Mouse (Mus musculus) myocyte (in vitro differentiated cells): Measurements from ENCODE around the gene Nr1h4.

Experiments
- E2F4 ChIP-seq: IDR thresholded peaks from one replicate; pipeline ENCODE4 v1.6.1; 2011; ENCODE audit warnings: mild to moderate bottlenecking, control low read depth, moderate library complexity; ENCODE audit not compliant: insufficient read depth
- MAX ChIP-seq: IDR thresholded peaks from one replicate; pipeline ENCODE4 v1.6.1; 2011; ENCODE audit warnings: low read depth, mild to moderate bottlenecking, control low read depth
- POLR2A ChIP-seq: IDR thresholded peaks from one replicate; pipeline ENCODE4 v1.6.1; 2011; ENCODE audit warnings: low read depth, mild to moderate bottlenecking, control low read depth, moderate library complexity; ENCODE audit not compliant: insufficient read length
- POLR2AphosphoS2 ChIP-seq: IDR thresholded peaks from one replicate; pipeline ENCODE4 v1.6.1; 2011; ENCODE audit warnings: low read depth, control low read depth; ENCODE audit not compliant: insufficient read length
- USF1 ChIP-seq: IDR thresholded peaks from one replicate; pipeline ENCODE4 v1.6.1; 2011; ENCODE audit warnings: low read depth, mild to moderate bottlenecking, control low read depth, moderate library complexity

- TF ChIP-seq POLR2A (no peak), E2F4 (no peak), USF1 (no peak), POLR2AphosphoS2 (no peak), MAX (no peak)
These were observed 110.8 kb downstream of the Nr1h4 start for GRCm38 (mm10) chr10:89422504-89423158.
